Mouse (Mus musculus) heart, postnatal 36 days (tissue): Measurements from ENCODE around the gene Cdk14. TPM values are rescaled to one million over a fixed set of nuclear protein-coding genes. Genes with fewer than 3 reads are reported as not detected.

Experiments used
- DNase-seq, 2 experiments: peaks; one replicate each; pipeline ENCODE4 v3.0.0; 2021 to 2022
- intact Hi-C: fragments of 180-260 bp; cut with DNase I; formaldehyde crosslinking; loops from one replicate; pipeline ENCODE4 v1.15.1; 2025
- total RNA-seq, 2 experiments: library from RNA; stranded (reverse); gene quantifications; 2 replicates each; pipeline ENCODE4 v1.2.3; 2021

Gene Cdk14
- total RNA-seq, 2 experiments from 2014 or later, result 8.6 to 10.6 TPM

DNA sequence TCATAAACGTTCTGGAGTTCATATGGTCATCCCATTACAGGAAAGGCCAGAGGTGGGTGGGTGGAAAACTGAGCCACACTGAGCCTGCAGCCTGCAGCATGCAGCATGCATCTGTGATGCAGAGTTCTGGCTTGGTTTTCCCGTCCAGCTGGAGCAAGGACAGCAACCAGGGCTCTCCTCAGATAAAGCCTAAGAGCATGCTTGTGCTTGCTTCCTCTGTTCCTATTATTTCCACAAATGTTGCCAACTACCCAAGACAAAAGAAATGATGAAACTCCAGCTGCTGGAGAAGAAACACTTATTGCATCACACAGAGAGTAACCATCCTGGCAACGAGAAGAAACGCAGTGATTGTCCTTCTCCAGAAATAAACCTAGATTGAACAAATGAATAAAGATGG, 539.8 kb downstream of the Cdk14 start:
- intact Hi-C loops, result no loop called here
- DNase-seq, result peak; percentile 6 to 16

DNA sequence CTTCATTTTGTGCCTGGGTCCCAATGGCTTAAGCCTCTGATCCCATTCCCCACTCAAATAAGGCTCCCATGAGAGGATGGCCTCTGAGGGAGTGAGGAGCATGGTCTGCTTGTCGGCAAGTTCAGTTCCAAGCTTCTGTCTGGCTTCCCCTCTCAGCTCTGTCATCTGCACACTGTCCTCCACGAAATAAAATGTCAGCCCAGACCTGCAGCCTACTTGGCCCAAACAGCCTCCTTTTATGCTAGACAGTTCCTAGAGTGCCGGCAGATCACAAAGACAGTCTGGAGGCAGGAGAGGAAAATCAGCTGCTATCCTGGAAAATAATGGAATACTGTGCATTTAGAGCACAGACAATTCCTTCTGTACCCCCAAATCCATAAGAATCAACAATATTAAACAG, 541.2 kb downstream of the Cdk14 start:
- no peak for DNase-seq
- intact Hi-C loops, result no loop called here

DNA sequence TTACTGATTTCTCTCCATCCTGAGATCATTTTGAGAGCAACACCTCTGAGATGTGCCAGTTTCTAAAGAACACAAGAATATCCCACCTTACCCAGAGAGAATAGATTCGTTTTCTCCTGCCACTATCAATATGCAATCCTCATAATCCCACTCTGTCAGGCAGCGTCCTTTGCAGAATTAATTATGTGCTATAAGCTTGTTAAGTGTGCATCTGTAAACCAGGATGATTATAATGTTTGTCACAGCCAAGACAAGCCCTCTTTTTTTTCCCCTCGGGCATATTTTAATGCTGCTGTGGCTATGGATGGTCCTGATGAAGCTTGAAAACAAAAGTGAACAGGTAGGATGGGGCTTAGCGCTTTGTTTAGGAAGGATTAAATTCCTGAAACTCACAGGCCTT, 542.5 kb downstream of the Cdk14 start:
- intact Hi-C loops, result no loop called here

DNA sequence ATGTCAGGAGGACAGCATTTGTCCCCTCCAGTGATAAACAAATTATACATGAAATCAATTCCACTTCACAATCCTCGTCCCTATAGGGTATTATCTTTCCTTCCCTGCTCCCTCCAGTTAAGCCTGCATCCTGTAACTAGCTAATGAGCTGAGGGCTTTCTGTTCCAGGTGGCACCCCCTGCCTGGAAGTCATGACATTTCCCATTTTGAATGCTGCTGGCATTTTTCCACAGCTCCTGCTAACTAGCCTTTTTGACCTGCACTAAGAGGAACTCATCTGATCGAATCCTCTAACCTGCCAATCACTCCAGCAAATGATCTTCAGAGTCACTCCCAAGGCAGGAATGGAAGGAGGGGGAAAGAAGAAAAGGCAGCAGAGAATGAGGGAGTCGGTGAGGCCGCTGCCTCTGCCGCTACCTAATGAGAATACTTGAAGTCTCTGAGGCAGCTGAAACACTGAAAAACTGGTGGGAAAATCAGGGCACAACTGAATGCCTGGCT, 542.9 kb downstream of the Cdk14 start:
- no peak for DNase-seq
- intact Hi-C loops, result no loop called here

More for the DNA sequence above, 542.5 kb downstream of the Cdk14 start:
- no peak for DNase-seq

DNA sequence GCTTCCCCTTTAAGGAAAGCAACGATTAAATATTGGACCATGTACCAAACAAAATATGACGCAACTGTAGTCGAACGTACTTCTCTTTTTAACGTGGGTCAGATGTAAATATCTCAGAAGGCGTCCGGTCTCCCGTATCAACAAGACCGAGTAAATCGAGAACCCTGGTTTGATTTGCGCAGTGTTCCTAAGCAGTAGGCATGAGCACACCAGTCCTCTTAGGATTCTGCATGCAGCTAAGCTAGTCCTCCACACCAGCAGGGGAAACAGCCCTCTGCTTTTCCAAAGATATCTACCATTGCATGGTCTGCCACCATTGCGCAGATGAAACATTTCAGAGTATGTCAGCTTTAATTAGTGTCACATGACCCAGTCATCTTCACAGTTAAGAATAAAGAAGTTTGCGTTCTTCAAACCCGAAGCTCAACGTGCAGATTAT, 543.4 kb downstream of the Cdk14 start:
- intact Hi-C loops, result no loop called here
- DNase-seq, result no peak

DNA sequence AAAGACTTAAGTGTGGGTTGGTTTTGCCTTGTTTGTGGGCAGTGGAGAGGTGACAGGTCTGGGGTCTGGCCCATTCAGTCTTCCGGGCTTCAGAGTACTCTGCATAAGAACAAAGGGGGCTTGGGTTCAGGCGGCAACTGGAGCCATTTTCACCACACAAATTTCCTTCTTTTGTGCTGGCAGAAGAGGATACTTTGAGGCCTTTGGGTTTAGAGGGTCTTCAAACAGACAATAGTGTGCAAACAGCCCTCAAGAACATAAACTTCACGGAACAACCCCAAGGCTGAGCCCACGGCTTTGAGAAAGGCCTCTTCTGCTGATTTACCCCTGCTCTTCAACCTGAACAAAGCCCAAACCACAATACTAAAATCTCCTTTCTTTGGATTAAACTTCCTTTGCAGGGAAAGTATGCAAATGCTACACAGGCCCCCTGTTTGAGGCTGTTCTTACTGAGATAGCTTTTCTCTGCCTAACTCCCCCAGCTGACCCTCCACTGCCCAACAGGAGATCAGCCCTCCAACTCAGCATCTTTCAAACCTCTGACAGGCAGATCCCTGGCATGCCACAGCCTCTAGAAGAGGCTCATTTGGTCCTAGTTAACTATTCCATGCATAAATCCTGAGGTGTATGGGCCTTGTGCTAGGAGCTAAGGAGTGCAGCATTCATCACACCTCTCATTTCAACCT, 549.9 kb downstream of the Cdk14 start:
- DNase-seq, result no peak

DNA sequence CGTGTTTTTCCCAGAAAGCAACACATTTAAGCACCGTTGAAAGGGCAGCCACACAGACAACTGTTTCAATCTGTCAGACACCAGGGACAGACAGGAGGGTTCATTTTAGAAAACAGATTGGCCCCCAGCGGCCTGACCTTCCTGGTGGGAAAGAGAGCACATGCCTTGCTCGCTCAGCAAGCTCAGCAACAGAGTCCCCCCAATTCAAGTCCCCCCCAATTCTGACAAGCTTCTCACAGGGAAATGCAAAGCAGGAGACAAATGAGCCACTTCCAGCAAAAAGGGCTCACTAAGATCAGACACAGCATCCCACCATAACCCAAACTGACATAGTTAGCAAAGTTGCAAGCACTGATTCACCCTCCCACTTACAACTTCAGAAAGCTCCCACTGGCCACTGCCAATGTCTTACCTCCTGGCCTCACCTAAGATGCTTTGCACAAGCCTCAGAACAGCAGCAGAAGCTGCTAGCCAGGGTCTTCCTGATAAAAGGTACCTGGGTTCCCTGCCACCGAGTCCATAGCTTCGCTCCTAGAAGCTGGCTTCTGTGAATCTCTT, 551.5 kb downstream of the Cdk14 start:
- DNase-seq, result no peak
- intact Hi-C loops, result no loop called here

More for the DNA sequence above, 549.9 kb downstream of the Cdk14 start:
- intact Hi-C loops, result no loop called here

DNA sequence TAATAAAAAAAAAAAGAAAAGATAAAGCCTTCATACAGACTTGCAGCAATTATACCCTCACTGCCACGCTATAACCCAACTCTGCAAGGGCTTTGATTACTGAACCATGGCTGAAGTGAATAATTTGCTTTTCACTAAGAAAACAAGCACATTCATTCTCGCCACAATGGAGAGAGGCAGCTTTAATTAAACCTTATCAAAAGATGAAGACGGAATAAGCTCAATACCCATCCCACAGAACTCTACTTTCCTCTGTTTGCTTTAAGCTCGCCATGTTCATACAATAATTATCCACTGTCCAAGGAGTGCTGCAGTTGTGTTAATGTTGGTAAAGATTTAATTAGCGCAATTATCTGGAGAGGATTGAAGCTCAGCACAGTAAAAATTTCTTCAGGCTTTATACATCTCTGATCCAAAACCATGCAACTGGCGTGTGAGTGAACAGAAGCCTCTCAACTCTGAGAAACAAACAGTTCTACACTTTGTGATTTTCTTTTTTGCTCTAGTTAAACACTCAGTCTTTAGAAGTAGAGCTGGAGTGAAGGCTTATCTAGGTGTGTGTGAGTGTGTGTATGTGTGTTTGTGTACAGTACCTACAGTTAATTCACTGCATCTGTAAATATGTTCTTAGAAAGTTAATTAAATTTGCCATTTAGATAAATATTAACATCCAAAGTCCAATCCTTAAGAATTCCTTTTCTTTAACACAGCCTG, 552.1 kb downstream of the Cdk14 start:
- intact Hi-C loops, result no loop called here

DNA sequence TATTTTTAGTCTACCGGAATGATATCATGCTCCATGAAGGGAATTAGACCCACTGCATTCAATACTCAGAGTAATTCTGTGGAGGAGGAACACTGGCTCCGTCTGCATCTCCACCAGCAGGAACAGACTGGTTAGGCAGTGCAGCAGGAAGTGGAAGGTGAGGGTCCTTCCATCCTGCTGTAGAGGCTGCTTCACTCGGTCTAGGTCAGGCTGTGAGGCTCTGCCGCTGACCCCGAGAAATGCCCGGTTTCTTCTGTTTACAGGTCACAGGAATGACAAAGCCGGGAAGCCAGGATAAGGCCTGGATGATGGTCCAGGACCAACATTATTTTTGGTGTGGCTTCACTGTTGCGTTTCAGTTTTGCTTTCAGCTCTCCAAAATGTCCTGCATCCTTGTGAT, 553.2 kb downstream of the Cdk14 start:
- intact Hi-C loops, result no loop called here
- no peak for DNase-seq

More for the DNA sequence above, 552.1 kb downstream of the Cdk14 start:
- DNase-seq, result no peak

DNA sequence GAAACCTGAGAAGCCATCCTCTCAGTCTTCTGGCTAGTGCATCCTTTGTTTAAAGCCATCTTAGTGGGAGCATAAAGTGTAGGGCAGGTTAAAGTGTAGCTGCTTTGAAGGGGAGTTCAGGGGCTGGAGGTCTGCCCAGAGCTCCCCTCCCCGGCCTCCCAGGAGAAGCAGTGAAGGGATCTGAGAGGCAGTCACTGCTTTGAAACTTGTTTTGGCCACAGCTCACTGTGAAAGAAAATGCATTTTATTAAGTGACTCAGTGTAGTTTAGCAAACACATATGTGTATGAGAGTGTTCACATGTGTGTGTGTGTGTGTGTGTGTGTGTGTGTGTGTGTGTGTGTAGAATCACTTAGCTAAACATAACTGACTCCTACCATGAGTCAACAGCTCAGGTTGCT, 554.0 kb downstream of the Cdk14 start:
- no peak for DNase-seq
- intact Hi-C loops, result no loop called here

DNA sequence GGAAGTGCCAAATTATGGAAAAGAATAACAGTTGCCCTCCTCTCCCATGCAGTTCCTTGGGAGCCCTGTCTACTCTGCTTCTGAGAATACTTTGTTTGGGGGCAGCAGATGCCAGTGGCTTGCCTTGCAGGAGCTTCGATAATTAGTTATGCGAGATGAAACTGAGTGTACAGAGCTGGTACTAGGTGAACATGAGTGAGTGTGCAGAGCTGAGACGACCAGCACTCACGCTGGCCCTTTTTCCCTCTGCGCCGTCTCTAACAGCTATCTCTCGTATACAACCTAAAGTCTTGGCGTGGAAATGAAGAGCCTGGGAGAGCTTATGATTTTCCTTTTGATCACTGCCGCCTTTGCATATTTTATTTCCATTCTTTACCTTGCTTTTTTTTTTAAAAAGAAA, 558.5 kb downstream of the Cdk14 start:
- intact Hi-C loops, result no loop called here
- no peak for DNase-seq

DNA sequence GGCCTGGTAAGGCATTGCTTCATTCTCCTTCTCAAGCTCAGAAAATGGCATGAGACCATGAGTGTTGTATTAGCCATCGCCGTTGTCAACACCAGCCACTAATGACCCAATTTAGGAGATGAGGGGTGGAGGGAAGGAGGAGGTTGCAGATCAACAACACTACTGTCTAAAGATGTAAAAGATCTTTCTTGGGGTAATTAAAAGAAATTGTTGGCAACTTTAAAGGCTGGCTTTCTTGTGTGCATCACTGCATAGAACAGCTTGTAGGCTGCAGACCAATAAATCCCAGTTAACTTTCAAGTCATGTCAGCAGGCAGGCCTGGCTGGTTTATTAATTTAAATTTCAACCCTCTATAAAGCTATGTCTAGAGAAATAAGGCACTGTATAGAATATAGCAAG, 559.0 kb downstream of the Cdk14 start:
- intact Hi-C loops, result no loop called here

DNA sequence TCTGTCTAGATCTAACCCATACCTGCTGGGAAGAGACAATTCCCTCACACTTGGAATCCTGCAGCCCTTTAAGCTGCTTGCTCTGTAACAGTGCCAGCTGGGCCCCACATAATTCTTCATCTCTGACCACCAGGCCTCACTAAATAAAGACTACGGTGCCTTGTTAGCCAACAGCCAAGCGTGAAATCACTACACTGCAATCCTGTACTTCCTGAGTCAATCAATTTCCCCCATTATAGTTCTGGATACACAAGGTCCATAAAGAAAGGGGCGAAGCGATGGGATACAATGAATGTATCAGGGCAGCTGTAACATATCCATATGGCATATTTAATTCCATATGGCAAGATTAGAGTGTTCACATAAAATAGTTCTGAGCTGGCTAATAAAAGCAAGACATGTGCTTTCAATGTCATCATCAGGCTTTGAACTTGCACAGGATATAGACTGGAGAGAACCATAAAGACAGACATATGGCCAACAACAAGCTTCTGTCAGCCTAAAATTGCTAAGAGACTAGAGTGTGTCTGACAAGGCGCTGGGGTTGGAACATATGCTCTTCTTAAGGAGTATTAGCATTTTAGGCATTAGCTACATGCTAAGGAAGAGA, 562.0 kb downstream of the Cdk14 start:
- intact Hi-C loops, result no loop called here
- DNase-seq, result no peak

More for the DNA sequence above, 559.0 kb downstream of the Cdk14 start:
- no peak for DNase-seq

DNA sequence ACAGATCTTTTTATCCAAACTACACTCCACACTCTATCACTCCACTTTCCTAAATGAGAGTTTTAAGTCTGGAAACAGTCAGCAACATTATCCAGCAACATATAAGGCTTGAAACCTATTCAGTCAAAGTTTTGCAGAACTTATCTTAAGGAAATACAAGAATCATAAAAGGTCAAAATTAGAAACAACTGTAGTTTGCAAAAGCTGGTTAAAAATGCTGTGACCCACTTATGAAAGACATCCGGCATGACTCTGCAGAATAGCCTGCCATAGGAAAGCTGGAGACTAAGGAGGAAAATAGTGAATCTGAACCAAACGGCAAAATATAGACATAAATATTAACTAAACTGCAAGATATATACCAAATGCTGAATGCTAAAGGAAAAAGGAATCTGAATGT, 566.6 kb downstream of the Cdk14 start:
- intact Hi-C loops, result loop anchor here (5.0 kb wide), 1 partner anchor 76 kb away; no protein-coding TSS in a partner anchor

DNA sequence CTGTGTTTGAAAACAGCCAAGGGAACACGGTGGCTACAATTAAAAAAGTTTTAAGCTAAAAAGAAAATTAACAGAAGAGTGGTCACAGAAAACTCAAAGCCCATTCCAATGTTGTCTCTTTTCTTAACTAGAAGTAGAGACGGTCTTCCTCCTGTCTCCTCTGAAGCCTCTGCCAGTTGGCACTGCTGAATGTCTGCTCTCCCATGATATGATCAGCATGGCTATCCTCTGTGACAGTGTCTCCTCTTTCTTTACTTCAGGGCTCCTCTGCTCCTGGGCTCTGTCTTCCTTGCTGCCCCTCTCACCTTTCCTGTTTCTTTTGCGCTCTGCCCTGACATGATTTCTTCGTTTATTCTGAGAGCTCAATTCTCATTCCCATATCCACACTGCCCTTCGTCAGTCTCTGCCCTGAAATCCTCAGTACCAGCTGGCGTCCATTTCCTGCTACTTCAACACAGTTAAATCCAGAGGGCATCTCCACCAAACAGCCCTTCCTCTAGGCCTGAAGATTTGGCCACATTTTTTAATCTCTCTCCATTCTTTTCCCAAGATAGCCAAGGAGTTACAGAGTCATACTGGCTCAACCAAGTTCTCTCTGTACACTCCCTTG, 567.3 kb downstream of the Cdk14 start:
- DNase-seq, result peak in 1 of 2 experiments; percentile 7
- intact Hi-C loops, result loop anchor here (5.0 kb wide), 1 partner anchor 76 kb away; no protein-coding TSS in a partner anchor

More for the DNA sequence above, 566.6 kb downstream of the Cdk14 start:
- DNase-seq, result no peak

DNA sequence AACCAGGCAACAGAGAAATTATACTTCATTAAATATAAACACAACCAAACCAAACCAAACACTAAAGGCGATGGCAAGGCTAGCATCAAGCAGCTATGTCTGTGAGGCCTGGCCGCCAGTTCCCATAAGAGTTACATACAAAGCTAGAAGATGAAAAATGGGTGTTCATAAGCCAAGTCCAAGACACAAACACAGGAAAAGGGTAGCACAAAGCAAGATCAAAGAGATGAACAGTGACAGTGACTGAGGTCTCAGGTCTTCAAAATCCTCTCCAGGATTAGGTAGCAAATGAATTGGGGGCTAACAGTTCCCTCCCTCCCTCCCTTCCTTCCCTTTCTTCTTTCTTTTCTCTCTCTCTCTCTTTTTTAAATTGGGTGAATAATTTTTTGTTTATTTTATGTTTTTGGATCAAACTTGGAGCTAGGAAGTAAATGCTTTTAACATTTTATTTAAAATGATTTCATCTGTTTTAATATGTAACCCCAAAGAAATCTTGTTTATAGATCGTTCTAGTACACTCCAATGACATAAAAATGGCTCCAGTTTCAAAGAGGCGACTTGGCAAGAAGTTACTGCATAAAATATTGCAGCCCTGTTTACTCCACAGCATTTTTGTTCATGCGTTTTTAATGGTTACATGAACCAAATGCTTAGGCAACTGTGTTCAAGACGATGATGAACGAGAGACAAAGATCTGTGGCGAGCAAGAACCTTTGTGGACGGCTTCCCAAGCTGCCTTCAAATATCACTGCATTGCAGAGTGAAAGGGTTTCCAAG, 568.0 kb downstream of the Cdk14 start:
- intact Hi-C loops, result loop anchor here (5.0 kb wide), 1 partner anchor 75 kb away; no protein-coding TSS in a partner anchor
- no peak for DNase-seq

DNA sequence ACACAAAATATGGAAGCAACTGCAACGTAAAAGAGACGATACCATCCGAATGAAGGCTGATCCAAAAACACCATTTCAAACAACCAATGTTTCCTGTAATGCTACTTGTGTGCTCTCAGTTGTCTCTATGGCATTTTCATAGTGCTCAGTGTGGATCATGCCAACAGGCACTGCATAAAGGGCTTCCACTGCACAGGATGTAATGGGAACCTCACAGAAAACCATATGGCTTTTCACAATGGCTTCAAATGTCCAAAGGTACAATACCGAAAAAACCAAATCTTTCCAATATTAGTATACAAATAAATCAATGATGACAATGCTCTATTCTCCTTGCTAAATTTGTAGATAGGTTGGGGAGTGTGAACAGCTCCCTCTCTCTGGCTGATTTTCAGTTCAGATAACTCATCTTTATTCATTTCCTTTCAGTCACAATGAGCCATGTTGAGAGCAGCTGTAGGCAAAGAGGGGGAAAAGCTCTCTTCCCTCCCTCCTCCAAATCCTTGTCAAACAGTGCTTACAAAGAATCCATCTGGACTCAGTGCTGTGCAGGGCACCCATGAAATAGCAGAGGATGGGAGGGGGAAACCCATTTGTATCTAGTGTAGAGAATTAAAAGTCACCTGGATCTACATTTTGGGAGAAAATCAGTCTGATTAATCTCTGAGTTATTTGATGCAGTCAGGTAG, 568.7 kb downstream of the Cdk14 start:
- DNase-seq, result no peak
- intact Hi-C loops, result loop anchor here (5.0 kb wide), 1 partner anchor 74 kb away; no protein-coding TSS in a partner anchor

DNA sequence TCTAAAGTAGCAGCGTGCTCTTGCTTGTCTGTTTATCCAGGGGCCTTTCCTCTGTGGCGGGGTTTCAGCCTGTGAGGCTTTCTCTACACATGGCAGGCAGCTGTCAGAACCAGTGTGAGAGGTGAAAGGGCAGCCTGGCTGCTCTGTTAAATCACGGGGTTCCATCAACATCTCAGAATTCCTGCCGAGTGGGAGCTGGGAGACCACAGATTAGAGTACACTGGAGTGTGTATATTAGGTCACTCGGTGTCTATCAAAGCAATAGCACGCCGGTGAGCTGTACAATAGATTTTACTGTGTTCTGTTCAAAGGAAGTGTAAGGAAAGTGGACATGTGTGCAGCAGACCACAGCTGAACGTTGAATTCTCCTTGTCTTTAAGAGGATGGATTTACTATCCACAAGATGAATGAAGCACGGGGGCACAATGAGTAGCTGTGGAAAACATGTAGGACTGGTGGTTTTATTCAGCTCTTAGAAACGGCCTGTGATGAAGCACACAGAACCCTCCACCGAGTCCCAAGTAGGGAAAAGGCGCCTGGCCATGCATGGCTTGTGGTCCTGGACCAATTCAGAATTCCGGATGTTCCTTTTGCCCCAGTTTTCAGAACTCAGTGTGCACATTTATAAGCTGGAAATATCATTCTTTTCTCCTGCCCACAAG, 585.2 kb downstream of the Cdk14 start:
- DNase-seq, result peak in 1 of 2 experiments; percentile 6
- intact Hi-C loops, result no loop called here

DNA sequence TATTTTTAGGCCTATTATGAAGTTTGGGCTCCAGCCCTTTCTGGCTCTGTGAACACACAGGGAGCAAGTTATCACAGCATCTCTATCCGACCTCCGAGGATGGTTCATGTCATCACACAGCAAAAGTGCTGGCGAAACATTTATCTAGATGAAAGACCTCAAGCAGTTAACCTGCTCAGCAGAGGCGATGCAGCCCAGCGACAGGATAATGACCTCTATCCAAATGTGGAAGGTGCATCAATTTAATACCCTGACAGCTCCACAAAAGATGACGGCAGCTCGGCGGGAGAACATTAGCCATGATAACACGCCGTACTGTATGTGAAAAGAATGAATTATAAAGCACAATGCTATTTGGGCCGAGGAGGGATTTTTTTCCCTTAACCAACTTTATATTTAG, 586.2 kb downstream of the Cdk14 start:
- intact Hi-C loops, result no loop called here
- DNase-seq, result no peak
